Mouse (Mus musculus): Measurements from ENCODE around the gene Nup188.

Gene Nup188

GRCm38 (mm10) chr2:30283193-30283592 lies 3.0 kb upstream of the Nup188 start:
- no peak for DNase-seq (ENCODE audit: low read depth, low spot score)

DNA sequence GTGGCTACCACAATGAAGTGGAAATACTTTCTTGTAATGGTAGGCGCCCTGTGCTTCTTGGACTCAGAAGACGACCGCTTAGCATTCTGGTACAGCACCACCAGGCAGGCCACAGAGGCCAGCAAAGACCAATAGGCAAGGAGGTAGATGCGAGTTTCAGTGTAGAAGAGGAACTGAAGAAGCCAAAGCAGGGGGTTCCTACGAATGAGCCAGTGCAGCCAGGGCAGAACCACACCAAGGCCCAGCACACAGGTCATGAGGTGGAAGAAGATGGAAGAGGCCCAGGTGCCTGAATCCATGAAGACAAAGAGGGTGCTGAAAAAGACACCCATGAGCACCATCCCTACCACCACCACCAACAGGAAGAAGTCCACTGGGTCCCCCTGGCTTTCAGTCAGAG lies 1.2 kb upstream of the Nup188 start:
- no peak for DNase-seq (ENCODE audit: low read depth, low spot score)

DNA sequence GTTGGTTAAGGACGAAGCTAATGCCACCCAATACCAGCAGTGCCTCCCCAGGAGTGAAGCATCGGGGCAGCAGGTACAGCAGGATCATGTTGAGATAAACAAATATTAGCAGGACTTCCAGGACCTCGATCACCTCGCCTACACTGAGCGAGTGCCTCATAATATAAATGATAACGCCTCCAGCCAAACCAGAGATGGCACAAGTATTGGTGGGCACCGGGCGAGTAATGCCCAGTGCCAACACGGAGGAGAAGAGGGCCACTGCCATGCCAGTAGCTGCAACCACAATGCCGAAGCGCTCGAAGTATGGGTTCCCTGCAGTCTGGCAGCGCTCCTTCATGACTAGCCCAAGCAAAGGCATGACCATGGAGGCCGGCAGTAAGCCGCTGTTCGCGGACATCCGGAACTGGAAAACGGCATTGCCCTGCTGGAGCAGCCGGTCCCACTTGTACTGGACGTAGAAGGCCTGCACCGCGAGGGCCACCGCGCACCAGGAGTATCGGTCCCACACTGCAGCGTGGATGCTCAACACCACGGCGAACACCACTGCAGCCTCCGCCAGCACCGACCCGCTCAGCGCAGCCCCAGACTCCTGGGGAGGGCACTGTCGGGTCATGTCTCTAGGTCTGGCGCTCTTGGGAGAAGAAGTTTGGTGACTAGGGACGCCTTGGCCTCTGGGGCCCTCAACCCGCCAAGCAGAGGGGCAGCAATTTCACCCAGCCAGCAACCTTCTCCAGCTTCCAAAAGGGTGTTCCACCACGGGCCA lies 598 bp upstream of the Nup188 start:
- no peak for DNase-seq (ENCODE audit: low read depth, low spot score)

- DNase-seq (ENCODE audit: low read depth, low spot score), result peak; percentile 45
Measured at GRCm38 (mm10) chr2:30287027-30287373, 803 bp downstream of the Nup188 start.

DNA sequence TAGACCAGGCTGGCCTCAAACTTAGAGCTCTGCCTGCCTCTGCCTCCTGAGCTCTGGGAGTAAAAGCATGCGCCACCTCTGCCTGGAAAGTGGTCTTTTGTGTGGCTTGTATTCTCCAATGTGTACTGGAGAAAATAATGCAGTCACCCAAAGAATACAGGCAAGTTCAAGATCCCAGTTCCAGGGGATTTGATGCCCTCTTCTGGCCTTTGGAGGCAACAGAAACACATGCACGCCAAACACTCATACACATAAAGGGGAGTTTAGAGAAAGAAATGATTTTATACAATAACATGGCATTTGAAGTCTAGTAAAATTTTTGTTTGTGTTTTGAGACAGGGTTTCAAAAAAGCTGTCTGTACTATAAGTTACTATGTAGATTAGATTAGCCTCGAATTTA lies 13.3 kb downstream of the Nup188 start:
- peak; percentile 20 for DNase-seq (ENCODE audit: low read depth, low spot score)

DNA sequence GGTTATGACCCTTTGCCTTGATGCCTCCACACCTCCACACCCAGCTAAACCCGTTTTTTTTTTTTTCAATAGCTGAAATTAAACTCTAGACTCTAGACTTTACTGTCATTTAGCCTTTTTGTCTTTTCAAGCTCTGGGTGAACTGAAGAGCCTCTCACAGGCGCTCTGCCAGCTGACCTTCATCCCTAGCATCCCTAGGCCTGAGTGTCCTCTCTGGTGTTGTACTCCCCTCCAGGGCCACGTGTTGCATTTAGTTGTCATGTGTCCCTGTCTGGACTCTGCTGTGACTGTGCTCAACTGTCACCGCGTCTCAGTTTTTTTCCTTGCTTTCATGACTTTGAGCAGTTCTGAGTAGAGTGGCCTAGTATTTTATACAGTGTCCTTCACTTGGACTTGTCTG lies 13.8 kb downstream of the Nup188 start:
- DNase-seq (ENCODE audit: low read depth, low spot score), result no peak

- DNase-seq (ENCODE audit: low read depth, low spot score), result no peak
Measured at GRCm38 (mm10) chr2:30306087-30306486, 19.9 kb downstream of the Nup188 start.

DNA sequence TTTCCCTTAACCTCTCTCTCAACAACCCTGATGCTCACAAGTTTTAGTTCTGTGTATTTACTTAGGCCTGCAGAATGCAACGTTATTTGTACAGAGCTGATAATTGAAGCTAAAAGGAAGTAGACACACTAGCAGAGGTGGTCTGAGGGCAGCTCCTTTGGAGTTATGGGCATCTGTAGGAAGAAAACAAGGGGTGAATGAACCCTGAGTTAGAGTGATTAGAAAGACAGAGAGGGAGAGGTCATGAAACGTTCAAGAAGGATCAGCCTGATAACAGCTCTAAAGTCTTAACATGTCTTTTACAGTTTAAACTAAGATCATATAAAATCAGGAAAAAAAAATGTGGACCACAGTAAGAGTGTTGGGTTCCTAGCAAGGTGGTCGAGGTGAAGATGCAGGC lies 23.2 kb downstream of the Nup188 start:
- no peak for DNase-seq (ENCODE audit: low read depth, low spot score)

GRCm38 (mm10) chr2:30311481-30311880 lies 25.3 kb downstream of the Nup188 start:
- no peak for DNase-seq (ENCODE audit: low read depth, low spot score)

DNA sequence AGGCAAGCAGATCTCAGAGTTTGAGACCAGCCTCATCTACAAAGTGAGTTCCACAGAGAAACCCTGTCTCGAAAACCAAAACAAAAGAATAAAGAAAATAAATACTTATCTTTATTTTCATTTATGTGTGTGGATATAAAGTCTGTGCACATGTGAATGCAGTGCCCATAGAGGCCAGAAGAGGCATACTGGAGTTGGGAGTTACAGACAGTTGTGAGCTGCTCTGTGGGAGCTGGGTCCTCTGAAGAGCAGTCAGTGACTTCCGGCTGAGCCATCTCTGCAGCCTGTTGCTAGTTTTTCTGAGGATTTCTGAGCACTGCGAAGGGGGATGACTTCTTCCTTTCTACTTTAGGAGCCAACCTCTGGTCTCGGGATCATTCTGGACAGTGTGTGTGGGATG lies 29.9 kb downstream of the Nup188 start:
- DNase-seq (ENCODE audit: low read depth, low spot score), result no peak

GRCm38 (mm10) chr2:30316955-30317354 lies 30.8 kb downstream of the Nup188 start:
- DNase-seq (ENCODE audit: low read depth, low spot score), result no peak

DNA sequence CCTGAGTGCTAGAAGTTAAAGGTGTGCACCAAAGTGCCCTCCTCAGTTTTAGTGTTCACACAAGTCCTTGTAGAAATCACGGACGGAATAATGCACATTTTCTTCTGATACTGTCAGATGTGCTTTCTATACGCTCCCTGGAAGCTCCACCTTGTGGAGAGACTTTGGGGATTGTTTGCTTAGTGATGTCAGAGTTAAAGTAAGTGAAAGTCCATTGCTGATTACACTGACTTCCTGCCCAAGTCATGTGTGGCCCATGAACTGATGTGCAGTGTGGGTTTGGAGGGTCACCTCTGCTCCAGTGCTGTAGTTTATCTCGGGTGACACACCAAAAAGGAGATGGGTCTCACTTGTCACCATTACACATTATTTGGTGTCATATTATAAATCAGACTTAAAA lies 33.1 kb downstream of the Nup188 start:
- no peak for DNase-seq (ENCODE audit: low read depth, low spot score)

DNA sequence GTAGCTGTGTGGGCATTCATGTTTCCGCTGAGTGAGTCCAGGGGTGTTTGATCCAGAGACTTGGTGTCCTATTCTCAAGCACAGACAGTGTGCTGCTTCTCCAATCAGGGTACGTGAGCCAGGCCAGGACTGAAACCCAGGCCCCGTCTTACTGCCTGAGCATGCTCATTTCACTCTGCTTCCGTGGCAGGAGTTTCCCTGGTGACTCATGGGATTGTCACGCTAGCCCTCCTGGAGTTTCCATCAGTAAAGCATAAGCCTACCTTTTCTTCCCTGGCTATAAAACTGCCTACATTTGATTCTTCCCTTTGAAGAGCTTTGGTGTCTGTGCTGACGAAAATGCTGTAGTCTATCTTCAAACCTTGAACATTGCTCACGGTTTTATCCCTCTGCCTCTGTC lies 36.9 kb downstream of the Nup188 start:
- no peak for DNase-seq (ENCODE audit: low read depth, low spot score)

GRCm38 (mm10) chr2:30325296-30325695 lies 39.1 kb downstream of the Nup188 start:
- DNase-seq (ENCODE audit: low read depth, low spot score), result no peak

GRCm38 (mm10) chr2:30327276-30327675 lies 41.1 kb downstream of the Nup188 start:
- DNase-seq (ENCODE audit: low read depth, low spot score), result no peak

GRCm38 (mm10) chr2:30328791-30329190 lies 42.6 kb downstream of the Nup188 start:
- DNase-seq (ENCODE audit: low read depth, low spot score), result no peak

GRCm38 (mm10) chr2:30335324-30335723 lies 49.1 kb downstream of the Nup188 start:
- no peak for DNase-seq (ENCODE audit: low read depth, low spot score)

DNA sequence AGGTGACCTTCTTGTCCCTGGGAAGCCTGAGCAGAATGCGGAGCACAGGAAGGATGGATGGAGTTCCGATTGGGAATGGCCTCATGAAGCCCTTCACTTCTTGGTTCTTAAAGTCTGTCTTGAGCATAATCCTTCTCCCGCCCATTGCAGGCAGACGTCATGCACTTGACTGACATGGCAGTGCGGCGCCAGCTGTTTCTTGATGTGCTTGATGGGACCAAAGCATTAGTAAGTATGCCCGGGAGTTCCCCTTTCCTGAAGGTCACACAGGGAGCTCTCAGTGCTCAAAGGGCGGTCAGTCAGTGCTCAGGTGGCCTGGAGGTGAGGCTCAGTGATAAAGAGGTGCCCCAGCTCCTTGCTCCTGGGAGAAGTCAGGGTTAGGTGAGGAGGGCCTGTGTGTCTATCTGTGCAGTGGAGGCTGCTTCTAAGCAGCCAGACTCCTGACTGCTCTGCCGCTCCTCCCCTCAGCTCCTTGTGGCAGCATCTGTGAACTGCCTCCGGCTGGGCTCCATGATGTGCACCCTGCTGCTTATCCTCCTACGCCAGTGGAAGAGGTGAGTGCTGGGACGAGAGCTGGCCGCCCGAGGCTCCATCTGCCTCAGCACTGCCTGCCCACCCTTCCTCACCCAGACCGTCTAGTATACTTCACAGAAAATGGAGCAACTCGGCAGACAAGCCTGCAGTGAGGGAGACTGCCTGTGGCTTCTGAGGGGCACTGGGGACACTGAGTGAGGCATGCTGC lies 50.1 kb downstream of the Nup188 start:
- no peak for DNase-seq (ENCODE audit: low read depth, low spot score)

DNA sequence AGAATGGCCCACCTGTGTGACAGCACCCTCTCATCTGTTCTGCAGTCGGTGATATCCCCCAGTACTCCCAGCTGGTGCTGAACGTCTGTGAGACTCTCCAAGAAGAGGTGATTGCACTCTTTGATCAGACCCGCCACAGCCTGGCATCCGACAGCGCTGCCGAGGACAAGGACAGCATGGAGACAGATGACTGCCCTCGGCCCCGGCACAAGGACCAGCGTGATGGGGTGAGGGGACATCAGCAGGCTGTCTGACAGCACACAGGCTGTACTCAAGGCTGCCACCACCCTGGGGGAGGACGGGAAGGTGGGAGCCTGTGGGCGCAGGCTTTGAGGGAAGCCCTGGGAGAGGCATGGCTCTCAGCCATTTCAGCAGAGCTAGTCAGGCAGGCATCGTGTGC lies 51.0 kb downstream of the Nup188 start:
- no peak for DNase-seq (ENCODE audit: low read depth, low spot score)

DNA sequence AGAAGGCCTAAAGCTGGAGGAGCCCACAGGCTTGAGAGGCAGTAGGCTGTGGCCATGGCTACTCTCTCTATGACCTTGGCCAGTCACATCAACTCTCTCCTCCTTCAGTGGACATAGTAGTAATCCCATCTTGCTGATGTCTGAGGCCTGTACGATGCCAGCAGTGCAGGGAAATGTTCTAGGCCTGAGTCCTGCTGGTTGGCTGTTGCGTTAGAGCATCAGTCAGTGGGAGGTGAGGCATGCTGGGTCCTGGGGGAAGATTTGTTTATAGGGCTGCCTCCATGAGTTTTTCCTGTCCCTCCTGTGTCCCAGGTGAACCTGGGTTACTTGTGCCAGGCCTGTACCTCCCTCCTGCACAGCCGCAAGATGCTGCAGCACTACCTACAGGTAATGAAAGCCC lies 55.9 kb downstream of the Nup188 start:
- DNase-seq (ENCODE audit: low read depth, low spot score), result no peak

- no peak for DNase-seq (ENCODE audit: low read depth, low spot score)
Measured at GRCm38 (mm10) chr2:30342544-30342943, 56.3 kb downstream of the Nup188 start.

GRCm38 (mm10) chr2:30343601-30344137 lies 57.5 kb downstream of the Nup188 start:
- DNase-seq (ENCODE audit: low read depth, low spot score), result no peak
